Mouse (Mus musculus) right cerebral cortex, postnatal 36 days (tissue): ENCODE results near the gene Tspan10.

Experiments used
- DNase-seq, 2 experiments: peaks; one replicate each; pipeline ENCODE4 v3.0.0; 2022; ENCODE audit warnings: low spot score in 2 of 2, mixed read lengths in 1 of 2

Gene Tspan10

DNA sequence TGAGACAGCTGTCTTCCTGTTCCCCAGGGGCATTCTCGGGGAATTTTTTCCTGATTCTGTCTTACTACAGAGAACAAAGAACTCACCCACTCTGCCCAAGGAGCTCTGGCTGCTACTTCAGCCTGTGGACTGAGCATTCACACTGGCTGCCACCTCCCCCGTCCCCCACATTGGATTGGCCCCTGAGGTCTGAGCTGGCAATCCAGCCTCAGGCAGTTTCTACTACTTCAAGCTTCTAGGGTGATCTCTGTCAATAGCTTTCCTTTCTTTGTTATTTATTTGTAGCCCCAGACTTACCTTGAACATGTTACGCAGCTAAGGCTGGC, 50.4 kb downstream of the Tspan10 start:
- DNase-seq = no peak

DNA sequence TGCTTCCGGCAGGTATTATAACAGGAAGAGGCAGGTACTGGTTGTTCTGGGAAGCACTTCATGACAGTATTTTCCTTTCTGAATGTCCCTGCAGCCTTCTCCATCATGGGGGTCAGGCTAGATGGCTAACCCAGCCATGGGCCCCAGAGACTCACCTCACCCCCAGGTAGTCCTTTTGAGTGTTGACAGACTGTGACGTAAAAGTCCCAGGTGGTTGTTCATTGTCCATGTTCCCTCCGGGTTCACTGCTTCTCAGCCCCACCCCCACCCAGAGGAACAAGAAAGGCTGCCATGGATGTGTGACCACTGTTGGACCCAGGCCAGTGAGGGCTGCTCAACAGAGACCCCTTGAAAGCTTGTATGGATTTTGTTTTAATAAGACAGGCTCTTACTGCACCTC, 50.9 kb downstream of the Tspan10 start:
- no peak for DNase-seq

- no peak for DNase-seq
These were observed 51.5 kb downstream of the Tspan10 start for GRCm38 (mm10) chr11:120493911-120494310.
